Mouse (Mus musculus) heart, adult 18-20 months (tissue): ENCODE measurements at regions not wholly inside any gene's neighbourhood (a gene's known extent, or its start where the extent isn't known, plus 50 kb on each side); places are given as distances from the start of the nearest gene placed in this dataset.

Source experiments
- DNase-seq, 2 experiments: peaks; one replicate each; pipeline ENCODE4 v3.0.0; 2021 to 2022; ENCODE audit warnings: mixed read lengths in 1 of 2

DNA sequence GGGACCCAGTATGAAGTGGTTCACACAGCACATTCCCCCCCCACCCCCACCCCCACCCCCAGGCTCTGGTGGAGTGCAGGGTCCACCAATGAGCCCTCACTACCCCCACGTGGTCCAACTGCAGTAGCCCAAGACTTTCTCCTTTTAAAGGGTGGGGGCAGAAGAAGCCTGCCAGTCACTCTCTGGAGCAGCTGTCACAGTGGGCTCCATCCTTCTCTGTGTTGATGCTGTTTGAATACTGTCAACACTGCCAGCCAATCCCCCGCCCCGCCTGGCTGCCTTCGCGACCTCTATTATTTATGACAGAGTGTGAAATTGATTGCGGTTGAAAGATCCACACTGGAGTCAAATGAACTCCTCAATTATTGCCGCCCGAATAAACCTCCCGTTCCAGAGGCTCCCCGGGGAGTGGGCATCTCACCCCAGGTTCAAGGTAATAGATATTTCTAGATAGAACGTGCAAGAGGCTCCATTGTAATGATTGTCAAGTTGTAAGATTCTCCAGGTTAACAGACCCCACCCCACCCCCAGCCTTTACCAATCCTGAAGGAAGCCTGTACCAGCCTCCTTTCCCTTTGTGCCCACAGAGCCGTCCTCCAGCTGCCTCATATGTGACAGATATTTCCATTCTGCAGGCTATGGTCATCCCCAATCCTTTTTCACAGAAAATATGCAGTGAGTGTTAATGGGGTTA, 181.7 kb upstream of the Kdm8 start:
- no peak for DNase-seq

DNA sequence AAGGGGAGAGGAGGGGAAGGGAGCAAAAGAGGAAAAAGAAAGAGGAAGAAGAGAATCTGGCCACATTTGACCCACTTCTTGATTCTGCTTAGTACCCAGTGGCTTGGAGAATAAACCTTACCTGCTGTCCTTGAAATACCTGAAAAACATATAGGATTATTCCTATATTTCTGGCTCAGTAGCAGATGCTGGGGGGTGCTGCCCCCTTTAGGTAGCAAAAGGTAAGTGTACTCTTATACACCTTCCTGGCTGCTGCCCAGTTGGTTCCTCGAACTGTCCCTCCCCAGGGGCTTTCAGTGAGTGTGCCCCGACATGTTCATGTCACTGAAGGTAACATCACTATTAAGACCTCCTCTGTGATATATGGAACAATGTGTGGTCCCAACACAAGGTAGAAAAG, 180.7 kb upstream of the Kdm8 start:
- DNase-seq = no peak

DNA sequence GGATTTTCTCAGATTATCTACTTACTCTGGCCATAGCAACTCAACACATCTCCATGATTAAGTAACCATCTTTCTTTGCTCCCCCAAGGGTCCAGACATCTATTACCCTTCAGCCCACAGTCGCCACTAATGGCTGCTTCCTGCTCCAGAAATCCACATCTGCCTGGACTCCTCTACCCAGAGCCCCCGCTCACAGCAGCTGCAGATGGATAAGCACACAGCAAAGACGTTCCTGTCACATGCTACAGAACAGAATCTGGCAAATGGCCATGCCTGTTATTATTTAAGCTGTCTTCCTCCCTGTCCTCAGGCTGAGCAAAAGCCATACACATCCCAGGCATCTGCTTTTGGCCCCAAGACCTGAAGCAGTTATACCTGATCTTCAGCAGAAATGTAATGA, 173.8 kb upstream of the Kdm8 start:
- DNase-seq = no peak

DNA sequence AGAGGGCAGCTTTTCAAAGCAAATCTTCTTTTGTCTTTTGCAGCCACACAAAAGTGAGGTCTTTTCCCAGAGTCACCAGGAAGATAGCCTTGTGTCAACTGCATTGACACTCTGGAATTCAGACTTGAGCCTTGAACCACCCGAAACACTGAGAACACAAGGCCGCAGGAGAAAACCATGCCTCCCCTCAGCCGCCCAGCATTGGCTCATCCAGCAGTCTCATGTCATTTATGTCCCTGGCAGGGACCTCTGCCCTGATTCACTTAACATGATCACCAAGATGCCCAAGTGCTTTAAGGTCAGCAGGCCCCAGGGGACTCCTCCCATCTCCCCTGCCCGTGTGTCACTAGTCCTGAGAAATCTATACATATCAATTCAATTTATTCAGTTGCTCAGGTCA, 173.1 kb upstream of the Kdm8 start:
- no peak for DNase-seq

DNA sequence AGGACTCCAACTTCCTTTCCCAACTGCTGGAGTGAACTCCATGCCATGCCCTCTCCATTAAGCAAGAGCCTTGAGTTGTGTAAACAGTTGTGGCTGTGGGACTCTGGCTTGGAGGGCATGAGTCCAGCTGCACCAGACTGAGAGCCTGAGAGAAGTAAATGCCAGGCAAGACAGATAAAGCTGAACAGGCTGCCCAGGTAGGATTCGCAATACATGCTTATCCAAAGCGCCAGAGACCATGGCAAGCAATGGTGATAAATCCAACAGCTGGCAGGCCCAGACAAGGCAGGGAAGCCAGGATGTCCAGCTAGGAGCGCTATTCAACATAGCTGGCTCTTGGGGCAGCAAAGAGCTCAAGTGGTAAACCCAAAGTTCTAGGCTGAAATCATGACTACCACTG, 163.1 kb upstream of the Kdm8 start:
- DNase-seq = no peak

DNA sequence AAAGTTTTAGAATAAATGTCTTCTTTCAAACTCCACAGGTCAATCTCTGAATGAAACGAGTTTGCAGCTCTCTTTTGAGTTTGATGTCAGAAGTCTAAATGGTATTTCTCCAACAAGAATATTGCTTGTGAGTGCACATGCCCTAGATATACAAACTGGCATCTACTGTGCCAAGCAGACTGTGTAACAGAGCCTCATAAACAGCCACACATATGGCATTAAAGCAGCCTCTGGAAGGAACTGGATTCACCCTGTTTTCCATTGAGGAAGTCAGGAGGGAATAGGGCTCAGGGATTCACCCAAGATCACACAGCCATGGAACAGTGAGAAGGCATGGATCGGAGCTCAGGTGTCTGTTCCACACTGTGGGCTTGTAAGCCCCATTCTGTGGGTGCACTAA, 149.2 kb upstream of the Kdm8 start:
- DNase-seq = no peak

DNA sequence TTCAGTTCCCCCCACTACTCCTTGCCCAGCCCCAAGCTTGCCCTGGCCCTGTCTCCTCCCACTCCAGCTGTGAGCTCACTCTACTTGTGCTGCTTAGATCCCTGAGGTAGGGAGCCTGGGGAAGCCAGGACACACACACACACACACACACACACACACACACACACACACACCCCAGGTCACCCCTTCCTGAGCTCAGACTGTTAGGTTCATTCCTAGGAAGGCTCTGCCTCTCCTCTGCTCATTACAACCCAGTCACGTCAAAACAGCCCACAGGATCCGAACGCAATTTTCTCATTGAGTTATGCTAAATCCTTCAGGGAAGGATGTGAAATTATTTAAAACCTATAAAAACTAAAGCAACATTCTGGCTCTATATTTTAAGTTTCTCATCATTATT, 136.0 kb upstream of the Kdm8 start:
- no peak for DNase-seq

DNA sequence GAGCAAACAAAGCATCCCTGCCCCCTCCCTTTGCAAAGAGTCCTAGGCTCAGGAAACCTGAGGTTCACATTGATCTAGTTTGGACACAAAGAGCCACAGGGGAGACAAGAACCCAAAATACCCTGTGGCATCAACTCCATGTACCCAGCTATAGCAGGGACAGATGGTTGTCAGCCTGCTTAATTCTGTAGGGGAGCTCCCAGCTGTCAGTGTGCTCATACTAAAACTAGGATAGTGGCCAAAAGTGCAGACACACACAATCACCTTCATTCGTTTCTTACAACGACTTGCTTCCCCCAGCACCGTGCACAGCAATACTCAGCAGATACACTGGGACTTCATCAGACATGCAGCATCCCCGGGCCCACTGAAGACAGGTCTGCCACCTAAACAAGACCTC, 133.5 kb upstream of the Kdm8 start:
- no peak for DNase-seq

DNA sequence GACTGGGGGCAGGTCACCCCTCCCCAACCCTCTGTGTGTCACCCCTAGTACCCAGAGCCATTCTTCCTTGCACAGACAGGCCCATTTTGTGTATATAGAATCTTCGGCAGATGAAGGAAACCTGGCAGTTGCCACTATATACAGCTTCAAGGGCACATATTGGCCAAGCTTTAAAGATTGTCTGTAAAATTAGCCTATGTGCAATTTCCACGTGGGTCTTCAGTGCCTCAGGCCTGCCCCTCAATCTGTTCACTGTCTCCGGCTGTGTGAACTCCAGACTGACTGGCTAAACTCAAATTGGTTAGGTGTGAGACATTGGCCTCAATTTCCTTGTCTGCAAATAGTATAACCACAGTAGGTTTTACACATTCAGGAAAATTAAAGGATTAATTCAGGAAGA, 130.9 kb upstream of the Kdm8 start:
- no peak for DNase-seq

DNA sequence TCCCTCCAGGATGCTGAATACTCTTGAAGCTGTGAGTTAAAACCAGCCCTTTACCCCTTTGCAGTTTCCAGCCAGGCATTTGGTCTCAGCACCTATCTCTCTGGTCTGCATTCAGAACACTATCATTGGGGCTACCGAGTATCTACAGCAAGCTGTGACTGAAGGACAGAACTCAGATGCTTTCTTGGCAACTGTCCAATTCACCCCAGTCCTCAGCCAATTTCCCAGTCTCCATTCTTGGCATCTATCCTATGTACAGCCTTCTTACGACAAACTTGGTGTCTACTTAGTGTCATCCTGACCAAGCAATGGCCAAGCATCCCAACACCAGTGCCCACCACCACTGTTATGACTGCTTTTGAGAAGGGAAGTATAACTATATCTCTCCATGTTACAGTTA, 109.7 kb upstream of the Kdm8 start:
- no peak for DNase-seq

DNA sequence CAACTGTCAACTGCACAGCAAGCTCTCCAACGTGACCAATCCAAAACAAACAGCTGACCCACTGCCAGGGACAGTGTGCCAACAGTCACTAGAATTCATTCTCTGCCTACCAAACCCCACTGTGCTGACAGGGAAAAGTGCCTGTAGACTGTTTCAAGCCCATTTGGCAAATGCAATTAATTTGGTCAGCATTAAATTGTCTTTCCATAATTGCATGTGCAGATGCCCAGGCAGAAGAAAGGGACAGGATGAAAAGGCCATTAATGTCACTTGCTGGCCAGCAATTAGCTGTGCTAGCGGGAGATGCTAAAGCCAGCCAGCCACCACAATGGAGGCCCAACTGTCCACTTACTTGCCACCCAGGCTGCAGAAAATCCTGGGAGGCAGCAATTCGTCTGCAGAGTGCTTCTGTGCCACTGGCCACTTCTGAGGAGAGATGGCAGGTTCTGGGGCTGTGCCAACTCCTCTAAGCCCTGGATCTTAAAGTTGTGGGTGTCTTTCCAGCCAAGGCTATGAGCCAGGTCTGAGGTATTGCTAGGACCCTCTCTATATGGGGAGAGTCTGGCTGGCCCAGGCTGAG, 108.8 kb upstream of the Kdm8 start:
- peak in 1 of 2 experiments; percentile 4 for DNase-seq

DNA sequence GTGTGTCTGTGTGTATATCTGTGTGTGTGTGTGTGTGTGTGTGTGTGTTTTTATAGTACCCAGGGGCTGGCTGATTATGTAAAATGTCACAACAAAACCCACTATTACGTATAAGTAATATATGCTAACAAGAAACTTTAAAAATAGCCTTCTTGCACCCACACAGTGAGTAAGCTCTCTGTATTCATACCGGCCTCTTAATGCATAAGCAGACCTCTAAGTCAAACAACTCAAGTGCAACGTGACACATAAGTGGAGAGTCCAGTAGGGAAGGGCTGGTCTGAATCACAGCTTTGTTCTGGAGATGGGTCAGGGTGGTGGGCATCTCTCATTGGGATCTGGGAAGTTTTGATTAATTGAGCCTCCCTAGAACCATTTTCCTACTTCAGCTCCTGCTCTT, 107.7 kb upstream of the Kdm8 start:
- DNase-seq = no peak

DNA sequence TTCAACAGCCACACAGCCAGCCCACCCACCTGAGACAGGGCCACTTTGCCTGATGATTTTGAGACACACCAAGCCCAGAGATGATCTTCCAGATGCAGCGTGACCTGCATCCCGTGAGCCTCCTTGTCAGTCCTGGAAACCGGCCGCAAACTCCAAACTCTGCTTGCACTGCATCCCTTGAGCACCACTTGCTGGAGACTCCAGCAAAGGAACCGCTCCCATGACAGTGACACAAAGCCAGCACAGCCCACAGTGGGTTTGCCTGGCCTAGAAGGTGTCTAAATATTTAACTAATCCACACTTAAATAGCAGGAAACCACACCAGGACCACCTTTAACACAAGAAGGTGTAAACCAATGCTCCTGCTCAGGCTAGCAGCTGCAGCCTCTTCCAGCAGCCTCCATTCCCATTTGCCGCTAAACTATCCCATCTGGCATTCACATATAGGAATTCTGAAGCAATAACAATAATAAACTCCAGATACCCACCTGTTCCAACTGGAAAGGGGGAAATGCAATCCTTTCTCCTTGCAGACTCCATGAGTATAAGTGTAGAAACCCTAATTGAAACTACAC, 106.2 kb upstream of the Kdm8 start:
- no peak for DNase-seq

DNA sequence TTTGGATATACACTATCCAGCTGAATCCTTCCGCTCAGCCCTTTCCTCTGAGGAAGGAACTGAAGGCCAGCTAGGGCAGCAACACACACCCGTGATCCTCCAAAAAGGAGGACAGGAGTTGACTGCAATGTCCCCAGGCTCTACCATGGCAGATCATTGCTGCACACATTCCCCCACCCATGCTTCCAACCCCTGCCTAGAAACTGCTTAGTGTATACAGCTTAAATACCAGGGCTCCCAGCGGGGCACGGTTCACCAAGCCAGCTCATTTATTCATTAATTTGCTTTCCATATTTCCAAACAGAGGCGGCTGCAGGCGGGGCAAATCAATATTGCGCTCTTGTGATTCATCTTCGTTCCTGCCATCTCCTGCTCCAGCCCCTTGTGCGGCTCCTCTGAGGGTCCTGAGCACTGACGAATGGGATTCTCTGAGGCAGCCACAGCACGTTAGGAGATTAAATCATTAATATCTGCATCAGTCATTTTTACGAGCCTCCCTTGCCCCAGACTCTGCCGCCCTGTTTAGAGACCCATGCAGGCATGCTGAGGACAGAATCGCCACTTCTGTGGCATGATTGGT, 104.1 kb upstream of the Kdm8 start:
- DNase-seq = no peak

DNA sequence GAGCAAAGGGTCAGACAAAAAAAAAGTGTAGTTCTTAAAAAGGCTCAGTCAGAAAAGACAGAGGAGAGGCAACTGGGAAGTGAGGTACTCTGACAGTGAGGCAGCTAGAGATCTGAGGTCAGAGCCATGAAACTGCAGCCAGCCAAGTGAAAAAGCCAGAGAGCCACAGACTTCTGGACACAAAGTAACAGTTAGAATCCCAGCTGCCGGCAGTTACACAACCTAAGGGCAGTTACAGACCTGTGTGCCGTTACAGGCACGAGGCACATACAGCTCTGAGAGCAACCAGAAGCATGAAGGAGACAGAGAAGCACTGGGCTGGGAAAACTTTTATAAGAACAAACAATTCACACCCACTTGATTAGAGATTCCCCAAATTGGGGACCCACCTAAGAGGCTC, 94.9 kb upstream of the Kdm8 start:
- no peak for DNase-seq

DNA sequence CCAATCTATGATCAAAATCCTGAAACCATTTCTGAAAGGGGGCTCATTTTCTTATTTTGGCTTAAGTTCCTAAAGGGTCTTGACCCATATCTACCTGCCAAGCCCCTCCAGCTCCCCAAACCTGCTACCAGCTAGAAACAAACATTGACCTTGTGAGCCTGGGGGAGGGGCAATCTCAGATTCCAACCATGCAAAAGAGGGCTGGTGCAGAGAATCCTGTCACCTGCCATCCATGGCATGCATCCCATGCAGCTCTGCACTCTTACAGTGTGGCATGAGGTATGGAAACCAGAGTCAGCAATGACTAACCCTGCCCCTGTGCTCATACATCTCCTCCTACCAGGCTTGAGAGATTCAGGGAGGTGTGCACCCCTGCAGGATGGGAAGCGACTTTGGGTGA, 90.3 kb upstream of the Kdm8 start:
- no peak for DNase-seq

DNA sequence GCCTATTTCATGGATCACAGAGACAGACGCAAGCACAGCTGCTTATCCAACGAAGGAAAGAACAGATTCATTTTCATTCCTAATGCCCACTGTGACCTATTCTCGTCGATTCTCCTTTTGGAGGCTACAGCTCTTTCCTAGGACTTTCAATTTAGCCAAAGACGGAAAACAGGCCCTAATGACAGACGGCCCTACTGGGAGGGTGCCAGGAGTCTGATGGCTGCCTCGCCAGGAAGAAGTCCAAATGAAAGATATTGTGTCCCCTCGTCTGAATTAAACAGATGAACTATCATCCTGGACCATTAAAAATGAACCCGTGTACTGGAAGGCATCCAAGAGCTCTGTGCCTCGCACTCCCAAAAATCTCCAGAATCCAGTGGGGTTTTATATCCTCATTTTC, 89.5 kb upstream of the Kdm8 start:
- DNase-seq = no peak

DNA sequence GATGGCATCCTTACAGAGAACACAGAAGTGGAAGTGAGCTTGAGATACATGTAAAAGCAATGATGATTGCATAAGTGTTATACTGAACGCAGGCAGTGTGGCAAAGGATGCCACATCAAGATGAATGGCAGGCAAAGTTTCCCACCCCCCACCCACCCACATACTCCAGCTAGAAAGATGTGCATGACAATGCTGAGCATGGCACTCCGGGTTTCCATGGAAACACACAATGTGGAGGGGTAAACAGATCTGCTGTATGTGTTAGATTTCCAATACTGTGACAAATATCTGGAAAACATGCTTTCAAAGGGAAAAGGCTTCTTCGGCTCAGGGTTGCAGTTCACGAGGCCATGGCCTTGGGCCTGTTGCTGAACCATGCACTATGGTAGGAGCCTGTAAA, 86.5 kb upstream of the Kdm8 start:
- DNase-seq = no peak

DNA sequence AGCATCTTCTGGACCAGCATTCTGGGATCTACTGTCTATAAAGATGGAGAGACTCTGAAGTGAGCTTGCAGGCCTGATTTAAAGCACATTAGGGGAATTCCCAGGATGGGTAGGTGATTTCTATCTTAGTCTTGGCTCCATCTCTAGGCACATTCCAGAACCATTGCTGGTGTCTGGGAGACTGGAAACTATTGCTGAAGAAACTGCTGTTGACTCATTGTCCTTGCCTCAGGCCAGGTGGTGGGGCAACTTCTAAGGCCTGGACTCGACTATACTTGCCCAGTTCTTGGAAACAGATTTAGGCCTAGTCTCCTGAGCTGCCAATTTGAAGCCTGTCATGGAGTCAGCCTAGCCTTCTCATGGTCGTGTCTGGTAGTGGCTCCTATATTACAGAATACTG, 61.5 kb upstream of the Kdm8 start:
- DNase-seq = no peak

DNA sequence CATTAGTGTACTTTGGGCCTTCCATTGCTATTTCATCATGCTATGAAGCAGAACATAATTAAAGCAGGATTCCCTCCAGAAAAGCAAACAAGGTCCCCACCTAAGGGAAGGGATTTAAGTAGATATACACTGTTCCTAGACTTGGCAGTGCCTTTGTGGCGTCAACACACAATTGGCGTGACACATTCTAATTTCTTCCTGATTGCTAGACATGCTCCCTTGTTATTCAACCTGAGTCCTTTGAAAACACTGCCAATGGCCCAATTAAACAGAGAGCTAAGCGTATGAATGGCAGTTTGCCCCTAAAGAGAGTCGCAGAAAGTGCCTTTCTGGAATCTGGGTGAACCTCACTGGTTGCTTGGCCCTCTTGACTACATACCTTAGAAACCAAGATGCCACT, 60.3 kb upstream of the Kdm8 start:
- DNase-seq = no peak

DNA sequence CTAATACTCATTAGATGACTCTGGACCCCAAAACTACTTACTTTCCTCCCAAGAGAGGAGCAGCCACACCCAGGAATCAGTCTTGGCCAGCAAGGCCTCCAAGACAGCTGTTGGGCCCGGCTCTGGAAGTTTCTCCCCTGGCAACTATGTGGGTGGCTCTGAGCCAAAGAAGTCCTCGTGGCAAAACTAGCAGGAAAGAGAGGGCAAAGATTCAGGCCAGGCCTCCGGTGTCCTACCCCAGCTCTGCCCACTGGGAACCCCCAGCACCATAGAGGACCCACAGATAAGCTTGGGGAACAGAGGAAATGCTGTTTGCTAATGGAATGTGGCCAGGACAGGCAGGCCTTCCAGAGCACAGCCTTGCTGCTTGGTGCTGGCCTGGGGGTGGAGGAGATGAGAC, 51.9 kb upstream of the Kdm8 start:
- DNase-seq = peak; percentile 64 to 77

DNA sequence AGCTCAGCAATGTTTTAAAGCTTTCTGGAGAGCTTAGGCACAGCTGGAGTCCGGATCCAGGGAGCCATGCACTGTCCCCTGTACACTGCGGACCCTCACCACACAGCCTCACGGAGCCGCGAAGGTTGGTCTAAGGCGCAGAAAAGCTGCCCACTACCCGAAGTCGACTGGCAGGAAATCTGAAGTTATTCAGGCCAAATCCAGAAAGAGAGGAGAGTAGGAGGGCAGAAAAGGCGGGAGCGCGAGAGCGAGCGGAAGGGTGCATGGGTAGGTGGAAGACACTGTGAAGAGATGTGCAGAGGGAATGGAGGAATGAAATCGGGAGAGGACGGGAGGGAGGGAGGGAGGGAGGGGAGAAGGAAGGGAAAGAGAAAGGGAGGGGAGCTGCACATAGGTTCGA, 51.2 kb upstream of the Kdm8 start:
- no peak for DNase-seq

DNA sequence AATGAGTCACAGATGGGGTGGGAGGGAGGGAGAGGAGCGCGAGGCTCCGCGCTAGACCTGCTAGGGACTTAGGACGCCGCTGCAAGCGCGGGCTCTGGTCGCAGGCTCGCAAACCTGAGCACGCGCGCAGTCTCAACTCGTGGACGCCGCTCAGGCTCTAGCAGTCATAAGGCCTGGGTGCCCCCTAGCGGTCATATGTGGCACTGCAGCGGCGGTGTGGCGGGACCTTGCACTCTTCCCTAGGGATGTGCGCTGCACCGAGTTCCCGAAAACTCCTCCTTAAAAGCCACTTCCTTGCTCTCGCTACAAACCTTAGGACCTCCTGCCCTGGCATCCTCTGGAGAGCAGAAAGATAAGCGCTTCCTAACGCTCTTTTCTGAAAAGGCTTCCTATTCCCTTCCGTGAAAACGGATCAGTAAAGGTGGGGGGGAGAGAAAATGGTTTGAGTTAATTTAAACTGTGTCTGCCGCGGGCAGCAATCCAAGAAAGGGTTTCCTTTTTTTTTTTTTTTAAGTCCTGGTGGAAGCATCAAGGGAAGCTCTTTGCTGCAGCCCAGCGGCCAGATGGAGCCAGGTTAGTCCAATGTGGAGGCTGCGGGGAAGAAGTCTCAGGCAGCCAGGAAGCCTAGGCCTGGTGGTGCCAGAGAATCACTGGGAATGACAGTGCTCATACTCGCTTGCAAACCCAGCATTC, 50.7 kb upstream of the Kdm8 start:
- DNase-seq = peak; percentile 94 to 99
